Mouse (Mus musculus): Measurements from ENCODE around the gene Ecpas. TPM values are rescaled to one million over a fixed set of nuclear protein-coding genes. Genes with fewer than 3 reads are reported as not detected.
A peak's percentile ranks its signal among the peaks of the same experiment; 100 is the strongest.

The Ecpas gene
- 6.2 and 15.2 TPM in 2 replicates for polyA plus RNA-seq (2012; rRNA removed)

- 5% methylated on average over 43 of the region's 43 CpGs for WGBS
- DNase-seq (ENCODE audit: low read depth, low spot score): no peak
Observed at GRCm38 (mm10) chr4:58912629-58913335, at the start of gene Ecpas. Ecpas (minus strand) TSS chr4:58912749.

- WGBS: 90% methylated on average over 15 of the region's 15 CpGs
Observed at GRCm38 (mm10) chr4:58961719-58962118, 49.2 kb upstream of the Ecpas start.

GRCm38 (mm10) chr4:58952630-58953029, 40.1 kb upstream of the Ecpas start:
- 90% methylated on average over 11 of the region's 11 CpGs for WGBS

More at GRCm38 (mm10) chr4:58961719-58962118, 49.2 kb upstream of the Ecpas start:
- DNase-seq (ENCODE audit: low read depth, low spot score): no peak

DNA sequence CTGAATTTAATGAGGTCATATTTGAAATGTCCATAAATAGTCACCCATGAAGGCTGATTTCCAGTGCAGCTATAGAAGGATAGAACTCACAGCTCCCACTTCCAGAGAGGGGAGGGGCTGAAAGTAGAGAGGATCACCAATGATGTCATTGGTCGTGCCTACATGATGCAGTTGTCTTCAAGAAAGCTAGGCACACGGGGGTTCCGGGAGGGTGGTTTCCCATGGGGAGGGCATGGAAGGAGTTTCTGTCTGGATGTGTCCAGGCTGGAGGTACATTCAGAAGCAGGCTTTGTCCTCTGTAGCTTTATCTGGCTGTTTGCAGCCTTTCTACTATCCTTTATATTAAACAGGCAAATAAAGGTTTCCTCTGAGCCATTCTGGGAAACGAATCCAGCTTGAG, 35.8 kb upstream of the Ecpas start:
- DNase-seq (ENCODE audit: low read depth, low spot score): no peak
- 84% methylated on average over 4 of the region's 4 CpGs for WGBS

More at GRCm38 (mm10) chr4:58952630-58953029, 40.1 kb upstream of the Ecpas start:
- no peak for DNase-seq (ENCODE audit: low read depth, low spot score)

DNA sequence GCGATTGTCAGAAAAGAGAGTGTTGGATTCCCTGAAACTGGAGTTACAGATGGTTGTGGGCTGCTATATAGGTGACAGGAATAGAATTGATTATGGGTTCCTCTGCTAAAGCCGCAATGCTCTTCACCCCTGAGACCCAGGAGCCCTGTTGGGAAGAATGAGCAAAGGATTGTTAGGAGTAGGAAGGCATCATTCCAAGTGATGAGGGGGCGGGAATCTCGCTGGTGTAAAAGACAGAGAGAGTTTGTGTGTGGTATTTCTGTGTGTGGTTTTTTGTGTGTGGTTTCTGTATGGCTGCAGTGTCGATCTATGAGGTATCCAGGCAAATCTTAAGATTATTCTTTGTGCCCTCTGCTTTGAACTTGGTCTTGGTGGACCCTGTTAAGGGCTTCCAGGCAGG, 32.1 kb upstream of the Ecpas start:
- no peak for DNase-seq (ENCODE audit: low read depth, low spot score)
- WGBS: 60% methylated on average over 5 of the region's 5 CpGs

- 17% methylated on average over 6 of the region's 6 CpGs for WGBS
- DNase-seq (ENCODE audit: low read depth, low spot score): no peak
Observed at GRCm38 (mm10) chr4:58944206-58944553, 31.6 kb upstream of the Ecpas start.

DNA sequence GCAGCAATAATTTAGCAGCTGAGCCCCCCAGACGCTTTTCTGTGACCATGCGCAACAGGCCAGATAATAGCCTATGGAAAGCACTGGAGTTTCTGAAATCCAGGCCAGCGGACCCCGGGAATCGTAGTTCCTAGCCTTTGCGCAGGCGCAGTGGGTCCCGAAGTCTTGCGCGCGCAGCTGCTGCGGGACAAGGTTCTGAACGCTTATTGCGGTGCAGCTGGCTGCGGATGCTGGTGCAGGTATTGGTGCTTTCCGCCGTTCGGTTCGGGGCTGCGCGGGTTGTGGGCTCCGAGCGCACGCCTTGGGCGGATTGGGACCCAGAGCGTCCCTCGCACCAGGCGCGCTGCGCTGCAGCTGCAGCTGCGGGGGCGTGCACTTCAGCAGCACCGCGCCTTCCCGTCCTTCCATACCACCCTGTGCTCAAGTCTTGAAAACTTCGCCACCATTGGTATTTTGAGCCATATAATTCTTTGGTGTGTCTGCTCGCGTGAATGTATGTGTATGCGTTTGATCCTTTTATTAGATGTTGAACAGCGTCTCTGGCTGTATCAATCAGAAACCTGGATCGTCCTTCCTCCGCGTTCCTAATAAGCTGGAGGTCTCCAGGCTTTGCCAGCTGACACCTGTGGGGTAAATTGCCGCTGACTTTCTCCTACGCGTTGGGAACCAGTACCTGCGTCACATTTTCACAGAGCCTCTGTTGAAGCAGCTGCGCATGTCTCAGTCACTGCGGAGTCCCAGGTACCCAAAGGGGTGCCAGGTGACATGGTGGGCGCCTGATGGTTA, 31.1 kb upstream of the Ecpas start, which contains the start of gene Zkscan16:
Zkscan16 (plus strand) TSS at position 209 of the 786 bp plus-strand sequence.
- 2% methylated on average over 50 of the region's 50 CpGs for WGBS
- peak; percentile 29 for DNase-seq (ENCODE audit: low read depth, low spot score)

DNA sequence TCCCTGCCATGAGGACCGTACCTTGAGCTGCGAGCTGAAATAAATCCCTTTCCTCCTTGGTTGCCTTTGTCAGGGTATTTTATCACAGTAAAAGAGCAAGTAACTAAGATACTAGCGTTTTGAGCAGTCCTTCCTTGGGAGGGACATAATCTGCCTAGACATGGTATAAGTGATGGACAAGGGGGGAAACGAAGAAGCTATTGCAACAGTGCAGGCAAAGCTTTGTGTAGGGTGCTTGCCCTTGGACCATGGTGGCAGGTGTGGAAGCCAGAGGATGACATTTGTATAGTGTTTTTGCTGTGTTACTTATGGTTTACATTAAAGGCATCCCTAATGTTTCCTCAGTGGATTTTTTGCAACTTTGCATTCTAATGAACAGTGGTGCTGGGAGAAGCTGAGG, 30.4 kb upstream of the Ecpas start:
- no peak for DNase-seq (ENCODE audit: low read depth, low spot score)
- 81% methylated on average over 4 of the region's 4 CpGs for WGBS

DNA sequence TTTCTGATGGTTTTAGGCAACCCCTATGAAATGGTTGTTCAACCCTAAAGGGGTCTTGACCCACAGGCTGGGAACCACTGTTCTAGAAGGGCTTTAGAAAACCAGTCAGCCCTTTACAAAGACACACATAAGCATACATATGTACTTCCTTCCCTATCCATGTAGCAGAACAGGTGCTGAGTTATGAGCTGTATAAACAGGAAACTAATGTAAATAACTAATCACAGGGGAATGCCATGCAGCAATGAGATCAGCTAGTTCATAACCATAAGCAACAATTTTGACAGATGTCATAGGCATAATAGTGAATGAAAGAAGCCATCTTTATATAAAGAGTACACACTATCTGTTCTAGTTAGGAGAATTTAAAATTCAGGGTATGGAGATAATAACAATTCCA, 29.1 kb upstream of the Ecpas start:
- DNase-seq (ENCODE audit: low read depth, low spot score): no peak

DNA sequence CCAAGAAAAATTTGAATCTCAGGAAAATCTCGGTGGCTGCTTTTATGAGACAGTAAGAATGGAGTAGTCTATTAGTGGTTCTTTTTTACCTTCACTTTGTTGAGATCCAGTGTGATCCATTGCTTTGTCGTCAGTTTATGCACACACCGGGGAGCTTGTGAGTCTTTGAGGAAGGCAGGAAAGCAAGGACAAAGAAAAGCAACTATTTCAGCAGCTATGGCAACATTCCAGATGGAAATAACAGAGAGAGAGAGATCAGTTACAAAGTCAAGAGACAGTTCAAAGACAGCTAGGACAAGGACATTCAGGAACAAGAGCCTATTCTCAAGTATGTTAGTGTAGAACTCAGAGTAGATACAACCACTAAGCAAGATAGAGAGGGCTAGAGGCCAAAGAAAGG, 23.3 kb upstream of the Ecpas start:
- 75% methylated on average over 3 of the region's 3 CpGs for WGBS
- DNase-seq (ENCODE audit: low read depth, low spot score): no peak

GRCm38 (mm10) chr4:58934746-58935476, 22.4 kb upstream of the Ecpas start:
- WGBS: 16% methylated on average over 15 of the region's 15 CpGs
- DNase-seq (ENCODE audit: low read depth, low spot score): no peak

GRCm38 (mm10) chr4:58934308-58934707, 21.8 kb upstream of the Ecpas start:
- WGBS: 71% methylated on average over 4 of the region's 4 CpGs
- no peak for DNase-seq (ENCODE audit: low read depth, low spot score)

- no peak for DNase-seq (ENCODE audit: low read depth, low spot score)
- WGBS: 80% methylated on average over 6 of the region's 6 CpGs
Observed at GRCm38 (mm10) chr4:58932541-58932940, 20.0 kb upstream of the Ecpas start.

DNA sequence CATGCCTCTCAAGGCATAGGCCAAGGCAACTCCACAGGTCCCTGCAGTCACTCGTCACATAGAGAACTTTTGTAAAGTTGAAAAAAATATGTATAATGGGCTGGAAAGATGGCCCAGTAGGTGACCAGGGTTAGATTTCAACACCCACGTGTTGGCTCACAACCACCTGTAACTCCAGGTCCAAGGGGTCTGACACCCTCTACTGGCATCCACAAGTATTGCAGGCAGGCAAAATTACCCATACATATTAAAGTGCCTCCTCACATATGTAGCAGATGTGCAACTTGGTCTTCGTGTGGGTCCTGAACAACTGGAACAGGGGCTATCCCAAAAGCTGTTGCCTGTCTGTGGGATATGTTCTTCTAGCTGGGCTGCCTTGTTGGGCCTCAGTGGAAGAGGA, 15.1 kb upstream of the Ecpas start:
- DNase-seq (ENCODE audit: low read depth, low spot score): no peak
- WGBS: 69% methylated on average over 3 of the region's 3 CpGs

DNA sequence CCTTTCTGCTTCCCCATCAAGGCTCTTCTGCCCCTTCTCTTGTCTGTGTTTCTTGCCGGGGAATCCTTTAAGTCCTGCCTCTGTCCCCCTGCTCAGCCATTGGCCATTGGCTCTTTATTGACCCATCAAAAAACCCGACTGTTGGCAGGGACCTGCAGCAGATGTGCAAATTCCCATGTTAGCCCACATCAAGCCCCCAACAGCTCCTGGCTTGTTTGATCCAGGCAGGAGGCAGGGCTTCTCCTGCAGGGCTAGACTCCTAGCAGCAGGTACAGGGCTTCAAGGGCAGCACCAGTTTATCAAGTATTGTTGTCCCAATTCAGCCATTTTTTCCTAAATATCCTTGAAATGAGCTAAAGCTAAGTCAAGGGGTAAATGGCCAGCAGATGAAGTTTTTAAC, 13.6 kb upstream of the Ecpas start:
- no peak for DNase-seq (ENCODE audit: low read depth, low spot score)
- 10% methylated on average over 2 of the region's 2 CpGs for WGBS

GRCm38 (mm10) chr4:58925664-58926063, 13.1 kb upstream of the Ecpas start:
- WGBS: 15% methylated on average over 5 of the region's 5 CpGs
- no peak for DNase-seq (ENCODE audit: low read depth, low spot score)

DNA sequence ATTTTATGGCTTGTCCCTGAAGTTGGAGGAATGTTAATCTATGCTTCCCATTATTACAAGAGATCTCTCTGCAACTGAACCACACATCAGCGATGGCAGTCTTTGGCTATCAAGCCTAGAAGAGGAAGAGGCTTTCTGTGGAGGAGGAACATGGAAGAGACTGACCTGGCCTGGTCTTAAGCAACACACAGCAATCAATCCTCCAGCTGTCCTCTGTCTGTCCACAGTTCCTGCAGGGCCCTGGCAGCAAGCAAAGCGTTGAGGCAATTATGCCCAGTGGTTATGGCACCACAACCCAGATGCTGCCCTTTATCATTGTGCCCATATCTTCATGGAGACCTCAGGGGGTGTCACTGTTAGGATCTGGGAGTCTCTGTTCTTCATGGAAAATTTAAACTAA, 11.4 kb upstream of the Ecpas start:
- no peak for DNase-seq (ENCODE audit: low read depth, low spot score)
- 72% methylated on average over 2 of the region's 2 CpGs for WGBS

DNA sequence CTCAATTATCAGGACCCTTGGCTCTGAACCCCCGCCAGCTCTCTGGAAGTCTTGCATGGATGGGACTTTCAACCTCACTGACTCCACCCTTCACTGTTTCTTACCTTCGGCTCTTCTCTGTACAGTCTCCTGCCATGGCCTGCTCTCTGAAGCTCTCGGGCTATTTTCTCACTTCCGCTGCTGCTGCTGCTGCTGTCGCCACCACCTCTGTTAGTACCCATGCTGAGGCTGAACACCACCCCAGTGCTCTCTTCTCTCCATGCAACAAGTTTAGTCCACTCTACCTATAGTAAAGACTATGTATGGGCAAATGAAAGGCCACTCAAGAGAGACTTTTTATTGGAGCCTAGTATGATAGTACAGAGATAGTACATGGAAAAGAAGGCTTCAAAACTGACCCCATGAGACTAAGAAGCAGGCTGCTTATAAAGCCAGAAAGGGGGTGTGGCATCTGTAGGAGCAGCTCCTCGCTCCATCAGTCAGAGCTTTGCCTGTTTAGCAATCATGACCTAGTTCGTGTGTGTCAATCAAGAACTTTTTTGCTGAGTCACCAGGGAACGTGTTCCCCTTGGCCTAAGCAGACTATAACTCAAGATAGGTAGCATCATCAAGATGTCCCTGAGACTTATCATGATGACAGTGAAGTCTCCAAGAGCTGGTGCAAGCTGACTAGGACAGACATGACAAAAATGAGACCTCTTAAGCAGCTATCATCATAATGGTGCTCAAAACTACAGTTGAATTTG, 2.7 kb upstream of the Ecpas start:
- WGBS: 69% methylated on average over 8 of the region's 8 CpGs

GRCm38 (mm10) chr4:58913336-58914026, 932 bp upstream of the Ecpas start:
- 23% methylated on average over 3 of the region's 3 CpGs for WGBS
- DNase-seq (ENCODE audit: low read depth, low spot score): peak; percentile 75

More for the DNA sequence above, 2.7 kb upstream of the Ecpas start:
- no peak for DNase-seq (ENCODE audit: low read depth, low spot score)

All from large intestine, adult 2 months (tissue).